Mouse (Mus musculus): ENCODE measurements at regions not wholly inside any gene's neighbourhood (a gene's known extent, or its start where the extent isn't known, plus 50 kb on each side); places are given as distances from the start of the nearest gene placed in this dataset.

DNA sequence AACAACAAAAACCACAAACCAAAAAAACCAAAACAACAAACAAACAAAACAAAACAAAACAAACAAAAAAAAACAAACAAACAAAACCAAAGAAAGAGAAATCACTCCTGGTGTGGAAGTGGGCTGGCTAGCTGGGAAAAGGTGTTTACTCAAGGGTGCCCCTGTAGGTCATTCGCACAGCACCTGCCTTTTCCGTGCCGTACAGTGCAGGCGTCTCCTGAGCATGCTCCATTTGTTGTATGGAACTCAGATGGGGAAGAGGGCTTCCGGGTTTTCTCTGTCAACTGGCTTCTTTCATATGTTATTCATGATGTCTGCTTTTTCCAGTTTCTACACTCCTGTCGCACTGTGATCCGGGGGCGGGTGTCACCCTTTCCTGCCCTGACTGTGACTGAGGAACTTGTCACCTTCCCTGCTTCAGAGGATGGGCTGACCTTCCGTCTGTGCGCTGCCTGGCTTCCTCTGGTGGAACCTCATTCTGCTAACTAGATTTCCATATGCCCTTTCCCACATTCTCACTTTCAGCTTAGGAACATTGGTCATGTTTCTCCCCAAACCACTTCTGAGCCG, 192.0 kb downstream of the Unc5cl start:
- Histone ChIP-seq H3K4me1 (no peaks in the 10 kb centered on the region), H3K36me3 (replicated peaks; ENCODE audit: low read length) (no peaks in the 10 kb centered on the region), H3K9me3 (peaks cover 7% of the 10 kb centered on the region; the same call in 1 of the 2 replicates), H3K27me3 (replicated peaks) (no peaks in the 10 kb centered on the region), H3K4me3 (replicated peaks) (no peak overlapping the region)
- no peak for TF ChIP-seq FLI1 (IDR thresholded peaks at IDR 0.05; ENCODE audit: low read length)
- TF ChIP-seq GATA1 (IDR thresholded peaks at IDR 0.05; ENCODE audit: borderline replicate concordance, low read length): no peak

DNA sequence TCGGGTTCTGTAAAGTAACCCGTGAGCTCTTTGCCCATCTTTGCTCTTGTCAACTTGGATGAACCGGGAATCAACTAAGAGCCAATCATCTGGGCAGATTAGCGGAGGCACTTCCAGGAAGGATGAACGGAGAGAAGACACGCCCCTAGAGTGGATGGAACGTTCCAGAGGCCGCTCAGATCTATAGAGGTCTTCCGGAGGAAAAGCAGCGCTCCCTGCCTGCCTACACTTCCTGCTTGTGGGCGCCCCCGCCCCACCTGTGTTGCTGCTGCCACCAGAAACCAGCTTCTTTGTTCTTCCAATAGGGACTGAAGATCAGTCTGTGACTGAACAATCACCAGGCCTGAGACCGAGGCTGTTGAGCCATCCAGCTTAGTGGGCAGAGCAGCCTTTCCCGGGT, 192.7 kb downstream of the Unc5cl start:
- H3K4me3 ChIP-seq (replicated peaks): no peak overlapping the region
- peaks cover 7% of the 10 kb centered on the region; the same call in 1 of the 2 replicates for H3K9me3 ChIP-seq
- H3K27me3 ChIP-seq (replicated peaks): no peaks in the 10 kb centered on the region
- TF ChIP-seq GATA1 (IDR thresholded peaks at IDR 0.05; ENCODE audit: borderline replicate concordance, low read length): no peak
- TF ChIP-seq FLI1 (IDR thresholded peaks at IDR 0.05; ENCODE audit: low read length): no peak
- no peaks in the 10 kb centered on the region for H3K4me1 ChIP-seq
- H3K36me3 ChIP-seq (replicated peaks; ENCODE audit: low read length): no peaks in the 10 kb centered on the region

DNA sequence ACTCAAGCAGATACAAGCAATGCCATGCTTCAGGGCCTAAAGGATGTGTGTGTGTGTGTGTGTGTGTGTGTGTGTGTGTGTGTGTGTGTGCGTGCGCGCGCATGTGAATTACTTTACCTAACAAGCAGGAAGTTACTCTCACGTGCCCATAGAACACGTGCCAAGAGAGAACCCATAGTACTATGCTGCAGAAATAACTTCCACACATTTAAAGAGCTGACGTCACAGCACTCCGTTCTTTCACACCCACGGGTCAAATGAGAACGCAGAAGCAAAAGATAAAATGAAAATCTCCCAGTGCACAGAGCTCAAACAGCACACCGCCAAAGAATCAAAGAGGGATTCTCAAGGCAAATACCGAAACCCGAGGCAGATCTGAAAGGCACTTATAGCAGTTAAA, 195.9 kb downstream of the Unc5cl start:
- no peak for TF ChIP-seq FLI1 (IDR thresholded peaks at IDR 0.05; ENCODE audit: low read length)
- TF ChIP-seq GATA1 (IDR thresholded peaks at IDR 0.05; ENCODE audit: borderline replicate concordance, low read length): no peak
- H3K4me1 ChIP-seq: no peaks in the 10 kb centered on the region
- peaks cover 12% of the 10 kb centered on the region; the same call in 1 of the 2 replicates for H3K9me3 ChIP-seq
- H3K36me3 ChIP-seq (replicated peaks; ENCODE audit: low read length): no peaks in the 10 kb centered on the region
- H3K4me3 ChIP-seq (replicated peaks): no peak overlapping the region
- H3K27me3 ChIP-seq (replicated peaks): no peaks in the 10 kb centered on the region

DNA sequence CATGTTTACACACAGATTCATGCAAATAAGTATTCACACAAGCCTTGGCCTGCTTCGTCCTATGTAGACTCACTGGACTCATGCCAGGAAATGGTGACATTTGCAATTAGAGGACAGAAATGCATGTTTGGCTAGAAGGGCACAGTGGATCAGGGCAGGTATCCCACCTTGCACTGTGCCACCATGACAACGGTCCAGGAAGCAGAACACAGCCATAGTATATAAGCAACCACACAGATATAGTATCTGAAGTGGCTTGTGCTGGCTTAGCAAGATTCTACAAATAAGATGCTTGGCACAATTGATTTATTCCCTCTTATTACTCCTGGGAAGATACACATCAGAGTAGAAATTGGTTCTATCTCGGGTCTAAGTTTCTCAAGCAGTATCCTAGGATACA, 218.0 kb downstream of the Unc5cl start:
- H3K27me3 ChIP-seq (replicated peaks): no peaks in the 10 kb centered on the region
- no peaks in the 10 kb centered on the region for H3K36me3 ChIP-seq (replicated peaks; ENCODE audit: low read length)
- H3K4me1 ChIP-seq: no peaks in the 10 kb centered on the region
- peaks cover 14% of the 10 kb centered on the region; the same call in 1 of the 2 replicates for H3K9me3 ChIP-seq
- H3K4me3 ChIP-seq (replicated peaks): peak overlapping the region; percentile 23
- TF ChIP-seq FLI1 (IDR thresholded peaks at IDR 0.05; ENCODE audit: low read length) (no peak), GATA1 (IDR thresholded peaks at IDR 0.05; ENCODE audit: borderline replicate concordance, low read length) (no peak)

DNA sequence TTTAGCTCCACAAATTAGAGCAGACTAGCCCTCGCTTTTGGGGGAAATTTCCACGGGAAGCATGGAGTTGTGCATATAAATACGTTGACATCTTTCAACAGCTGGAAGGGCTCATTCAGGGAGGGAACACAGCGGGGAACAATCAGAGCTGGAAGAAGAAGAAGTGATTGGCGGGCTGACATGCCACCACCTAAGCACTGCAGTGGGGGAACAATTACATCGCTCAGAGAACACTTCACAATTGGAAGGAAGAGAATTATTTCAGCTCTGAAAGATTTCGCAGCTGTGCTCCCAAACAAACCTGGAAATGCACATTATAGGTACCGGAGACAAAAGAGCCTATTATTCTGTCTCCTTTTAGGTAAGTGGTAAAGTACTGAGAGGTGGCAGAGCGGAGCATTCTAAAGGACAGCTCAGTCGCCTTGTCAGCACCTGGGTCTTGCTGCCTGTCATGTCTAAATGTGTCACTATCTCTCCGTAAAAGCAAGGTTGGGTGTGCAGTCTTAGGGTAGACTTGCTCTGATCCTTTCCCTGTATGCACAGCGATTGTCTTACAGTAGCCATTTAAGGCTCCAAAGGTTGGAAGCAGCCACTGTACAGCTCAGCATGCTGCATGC, 223.6 kb downstream of the Unc5cl start:
- Histone ChIP-seq H3K9me3 (peaks cover 48% of the 10 kb centered on the region), H3K4me1 (no peaks in the 10 kb centered on the region), H3K27me3 (replicated peaks) (no peaks in the 10 kb centered on the region), H3K36me3 (replicated peaks; ENCODE audit: low read length) (no peaks in the 10 kb centered on the region), H3K4me3 (replicated peaks) (no peak overlapping the region)
- TF ChIP-seq FLI1 (IDR thresholded peaks at IDR 0.05; ENCODE audit: low read length) (no peak), GATA1 (IDR thresholded peaks at IDR 0.05; ENCODE audit: borderline replicate concordance, low read length) (no peak)

DNA sequence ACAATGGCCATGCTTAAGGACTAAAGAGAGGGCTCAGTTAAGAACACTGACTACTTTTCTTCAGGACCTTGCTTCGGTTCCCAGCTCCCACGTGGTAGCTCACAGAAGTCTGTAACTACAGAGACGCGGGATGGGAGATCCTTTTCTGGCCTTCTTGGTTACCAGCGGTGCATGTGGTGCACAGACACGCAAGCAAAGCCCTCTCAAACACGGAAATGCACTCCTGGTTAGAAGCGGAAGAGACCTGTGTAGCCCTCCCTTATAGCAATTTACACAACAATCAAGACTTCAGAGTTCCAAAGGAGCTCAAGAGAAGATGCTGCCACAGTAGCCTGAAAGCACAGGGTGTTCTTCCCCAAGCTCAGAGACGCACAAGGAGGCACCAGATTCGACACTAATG, 225.6 kb downstream of the Unc5cl start:
- TF ChIP-seq FLI1 (IDR thresholded peaks at IDR 0.05; ENCODE audit: low read length) (no peak), GATA1 (IDR thresholded peaks at IDR 0.05; ENCODE audit: borderline replicate concordance, low read length) (no peak)
- Histone ChIP-seq H3K36me3 (replicated peaks; ENCODE audit: low read length) (no peaks in the 10 kb centered on the region), H3K9me3 (peaks cover 42% of the 10 kb centered on the region), H3K4me3 (replicated peaks) (no peak overlapping the region), H3K4me1 (no peaks in the 10 kb centered on the region), H3K27me3 (replicated peaks) (no peaks in the 10 kb centered on the region)

DNA sequence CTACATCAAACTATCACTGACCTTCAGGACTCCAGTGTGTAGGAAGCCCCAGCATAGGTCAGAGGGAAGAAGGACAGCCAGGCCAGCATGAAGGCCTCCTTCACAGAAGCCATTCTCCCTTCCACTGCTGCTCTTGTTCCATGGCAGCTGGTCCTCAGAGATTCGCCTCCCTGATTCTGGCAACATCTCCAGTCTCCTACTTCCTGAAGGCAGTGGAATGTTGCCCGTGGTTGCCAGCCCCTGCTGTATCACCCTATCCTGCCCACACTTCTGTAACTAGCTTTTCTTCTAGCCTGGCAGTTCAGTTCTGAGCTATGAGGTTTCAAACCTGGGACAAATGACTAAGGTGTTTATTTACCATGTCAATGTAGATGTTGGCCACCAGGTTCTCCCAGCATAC, 234.2 kb downstream of the Unc5cl start:
- peaks cover 12% of the 10 kb centered on the region for H3K9me3 ChIP-seq
- H3K36me3 ChIP-seq (replicated peaks; ENCODE audit: low read length): no peaks in the 10 kb centered on the region
- H3K27me3 ChIP-seq (replicated peaks): no peaks in the 10 kb centered on the region
- no peak overlapping the region for H3K4me3 ChIP-seq (replicated peaks)
- TF ChIP-seq GATA1 (IDR thresholded peaks at IDR 0.05; ENCODE audit: borderline replicate concordance, low read length): no peak
- TF ChIP-seq FLI1 (IDR thresholded peaks at IDR 0.05; ENCODE audit: low read length): no peak
- H3K4me1 ChIP-seq: no peaks in the 10 kb centered on the region

DNA sequence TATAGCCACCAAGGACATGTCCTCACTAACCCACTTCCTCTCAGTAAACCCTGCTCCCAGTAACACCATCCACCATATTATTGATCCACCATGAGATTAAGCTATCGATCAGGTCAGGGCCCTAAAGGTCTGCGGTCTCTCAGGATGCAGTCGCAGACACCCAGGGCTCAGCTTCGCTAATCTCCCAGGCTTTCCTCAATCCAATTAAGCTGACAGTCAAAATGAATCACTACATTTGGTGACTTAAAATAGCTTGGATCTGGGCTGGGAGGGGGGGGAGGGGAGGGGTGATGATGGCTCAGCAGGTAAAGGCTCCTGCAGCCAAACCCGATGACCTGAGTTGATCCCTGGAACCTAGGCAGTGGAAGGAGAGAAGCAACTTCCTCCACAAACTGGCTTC, 233.7 kb upstream of the Lrfn2 start:
- no peaks in the 10 kb centered on the region for H3K27me3 ChIP-seq (replicated peaks)
- TF ChIP-seq FLI1 (IDR thresholded peaks at IDR 0.05; ENCODE audit: low read length) (no peak), GATA1 (IDR thresholded peaks at IDR 0.05; ENCODE audit: borderline replicate concordance, low read length) (no peak)
- no peaks in the 10 kb centered on the region for H3K36me3 ChIP-seq (replicated peaks; ENCODE audit: low read length)
- peaks cover 14% of the 10 kb centered on the region for H3K9me3 ChIP-seq
- H3K4me3 ChIP-seq (replicated peaks): no peak overlapping the region
- H3K4me1 ChIP-seq: no peaks in the 10 kb centered on the region

DNA sequence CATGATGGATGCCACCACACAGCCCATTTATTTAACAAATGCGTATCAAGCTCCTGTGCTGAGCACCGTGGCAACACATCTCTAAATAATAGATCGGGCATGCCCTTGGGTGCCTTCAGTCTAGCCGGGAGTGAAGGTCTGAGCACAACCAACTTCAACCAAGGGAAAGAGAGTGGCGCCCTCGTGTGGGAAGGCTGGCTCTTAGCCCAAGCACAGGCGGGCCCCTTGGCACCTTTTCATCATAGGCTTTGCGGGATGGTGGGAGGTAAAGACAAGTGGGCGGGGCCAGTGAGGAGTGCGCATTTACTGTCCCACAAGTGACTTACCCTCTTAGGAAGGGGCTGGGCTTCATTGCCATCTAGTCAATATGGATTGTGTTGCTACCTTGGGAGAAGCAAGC, 231.6 kb upstream of the Lrfn2 start:
- H3K4me3 ChIP-seq (replicated peaks): no peak overlapping the region
- TF ChIP-seq FLI1 (IDR thresholded peaks at IDR 0.05; ENCODE audit: low read length) (no peak), GATA1 (IDR thresholded peaks at IDR 0.05; ENCODE audit: borderline replicate concordance, low read length) (no peak)
- H3K4me1 ChIP-seq: no peaks in the 10 kb centered on the region
- peaks cover 17% of the 10 kb centered on the region for H3K9me3 ChIP-seq
- no peaks in the 10 kb centered on the region for H3K27me3 ChIP-seq (replicated peaks)
- H3K36me3 ChIP-seq (replicated peaks; ENCODE audit: low read length): no peaks in the 10 kb centered on the region

DNA sequence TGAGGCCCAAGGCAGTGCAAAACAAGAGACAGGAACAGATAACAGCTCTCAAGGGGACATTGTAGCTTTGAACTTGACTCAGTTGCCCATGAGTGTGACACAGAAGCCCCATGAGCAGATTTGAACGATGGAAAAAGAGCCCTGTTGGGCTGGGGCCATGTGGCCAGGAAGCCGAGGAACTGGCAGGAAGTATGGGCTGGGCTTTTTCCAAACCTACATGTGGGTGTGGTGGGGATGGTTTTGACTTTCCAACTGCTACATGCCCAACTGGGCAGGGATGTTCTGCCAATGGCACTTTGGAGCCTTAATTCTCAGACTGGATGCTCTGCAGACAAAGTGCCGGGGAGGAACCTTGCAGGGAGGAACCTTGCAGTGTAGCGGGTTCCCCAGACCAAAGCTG, 211.7 kb upstream of the Lrfn2 start:
- no peaks in the 10 kb centered on the region for H3K4me1 ChIP-seq
- no peak overlapping the region for H3K4me3 ChIP-seq (replicated peaks)
- peaks cover 16% of the 10 kb centered on the region for H3K9me3 ChIP-seq
- no peak for TF ChIP-seq FLI1 (IDR thresholded peaks at IDR 0.05; ENCODE audit: low read length)
- no peak for TF ChIP-seq GATA1 (IDR thresholded peaks at IDR 0.05; ENCODE audit: borderline replicate concordance, low read length)
- no peaks in the 10 kb centered on the region for H3K27me3 ChIP-seq (replicated peaks)
- no peaks in the 10 kb centered on the region for H3K36me3 ChIP-seq (replicated peaks; ENCODE audit: low read length)

All from megakaryocyte, embryonic 14.5 days (primary cell).